Mouse (Mus musculus): Measurements from ENCODE around the gene Rpl13. TPM values are rescaled to one million over a fixed set of nuclear protein-coding genes. Genes with fewer than 3 reads are reported as not detected.
A peak's percentile ranks its signal among the peaks of the same experiment; 100 is the strongest.

Rpl13 gene
- polyA plus RNA-seq (2012; rRNA removed), result 834 and 1,155 TPM in 2 replicates

DNA sequence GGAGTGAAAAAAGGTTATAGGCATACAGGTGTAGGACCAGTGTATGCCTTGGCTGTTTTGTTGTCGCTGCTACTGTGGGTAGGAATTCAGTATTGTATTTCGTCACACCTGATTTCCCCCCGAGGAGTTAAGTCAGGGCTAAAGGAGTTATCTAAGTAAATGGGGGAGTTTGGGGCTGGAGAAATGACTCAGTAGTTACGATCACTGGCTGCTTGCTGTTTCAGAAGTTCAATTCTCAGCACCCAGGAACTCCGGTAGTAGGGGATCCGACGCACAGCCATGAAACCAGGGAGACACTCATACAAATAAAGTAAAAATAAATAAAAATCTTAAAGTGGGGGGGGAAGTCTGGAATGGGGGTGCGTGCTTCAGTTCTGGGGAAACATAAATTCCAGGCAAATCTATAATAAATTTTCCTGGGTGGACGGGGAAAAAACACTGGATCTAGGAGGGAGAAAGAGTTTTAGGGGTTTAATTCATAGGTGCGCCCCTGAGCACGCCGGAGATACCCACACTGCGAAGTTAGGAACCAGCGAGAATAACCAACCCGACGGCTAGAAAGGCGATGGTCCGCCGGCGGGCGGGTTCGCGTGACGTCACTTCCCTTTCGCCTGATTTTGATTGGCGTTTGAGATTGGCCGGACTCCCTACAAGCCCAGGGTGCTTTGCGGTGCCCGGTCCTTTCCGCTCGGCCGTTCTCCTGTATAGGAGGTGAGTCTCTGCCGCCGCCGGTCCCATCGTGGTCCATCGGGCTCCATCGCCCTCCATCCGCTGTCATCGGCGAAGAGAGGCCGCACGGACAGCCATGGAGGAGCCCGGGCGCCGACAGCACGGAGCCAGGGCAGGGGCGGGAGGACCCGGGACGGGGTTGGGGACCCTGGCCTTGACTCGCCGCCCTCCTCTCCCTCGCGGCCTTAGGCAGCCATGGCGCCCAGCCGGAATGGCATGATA lies at the start of gene Rpl13:
Gene Rpl13, plus strand, starts transcription at position 616 of the 951 bp plus-strand sequence.
- peaks cover 5% of the 10 kb centered on the region; the same call in 1 of the 2 replicates for H3K4me1 ChIP-seq (ENCODE audit: control insufficient read depth, insufficient read depth, low read length)
- peaks cover 2% of the 10 kb centered on the region; the same call in 1 of the 2 replicates for H3K36me3 ChIP-seq (ENCODE audit: control insufficient read depth, insufficient read depth, low read length)
- H3K4me3 ChIP-seq (ENCODE audit: control insufficient read depth, low read depth, low read length), result peak within 1 kb of the TSS; percentile 97
- no peaks in the 10 kb centered on the region for H3K27me3 ChIP-seq (ENCODE audit: control insufficient read depth, insufficient read depth, low read length)
- peak within 1 kb of the TSS; percentile 90 for H3K27ac ChIP-seq (ENCODE audit: control insufficient read depth, insufficient read depth, low read depth, low read length)
- no peak for TF ChIP-seq CTCF (IDR thresholded peaks at IDR 0.05; ENCODE audit: control insufficient read depth, insufficient read depth, insufficient replicate concordance, low read depth, low read length)
- TF ChIP-seq POLR2A (IDR thresholded peaks at IDR 0.05; ENCODE audit: control insufficient read depth, low read depth, low read length), result peak; percentile 99

- TF ChIP-seq CTCF (IDR thresholded peaks at IDR 0.05; ENCODE audit: control insufficient read depth, insufficient read depth, insufficient replicate concordance, low read depth, low read length) (no peak), POLR2A (IDR thresholded peaks at IDR 0.05; ENCODE audit: control insufficient read depth, low read depth, low read length) (no peak)
- peaks cover 6% of the 10 kb centered on the region for H3K4me1 ChIP-seq (ENCODE audit: control insufficient read depth, insufficient read depth, low read length)
- H3K36me3 ChIP-seq (ENCODE audit: control insufficient read depth, insufficient read depth, low read length), result no peaks in the 10 kb centered on the region
- H3K4me3 ChIP-seq (ENCODE audit: control insufficient read depth, low read depth, low read length), result no peak within 1 kb of the TSS
- H3K27me3 ChIP-seq (ENCODE audit: control insufficient read depth, insufficient read depth, low read length), result no peaks in the 10 kb centered on the region
- H3K27ac ChIP-seq (ENCODE audit: control insufficient read depth, insufficient read depth, low read depth, low read length), result no peak within 1 kb of the TSS
These were observed 39.4 kb upstream of the Rpl13 start, which contains the start of gene Spg7 for GRCm38 (mm10) chr8:123062721-123063120. Gene Spg7 (plus strand): TSS chr8:123062942.

- Histone ChIP-seq H3K4me3 (ENCODE audit: control insufficient read depth, low read depth, low read length) (peak overlapping the region; percentile 30), H3K4me1 (ENCODE audit: control insufficient read depth, insufficient read depth, low read length) (peaks cover 6% of the 10 kb centered on the region), H3K36me3 (ENCODE audit: control insufficient read depth, insufficient read depth, low read length) (no peaks in the 10 kb centered on the region; the same call in 1 of the 2 replicates), H3K27me3 (ENCODE audit: control insufficient read depth, insufficient read depth, low read length) (no peaks in the 10 kb centered on the region), H3K27ac (ENCODE audit: control insufficient read depth, insufficient read depth, low read depth, low read length) (no peak overlapping the region)
- TF ChIP-seq POLR2A (IDR thresholded peaks at IDR 0.05; ENCODE audit: control insufficient read depth, low read depth, low read length) (no peak), CTCF (IDR thresholded peaks at IDR 0.05; ENCODE audit: control insufficient read depth, insufficient read depth, insufficient replicate concordance, low read depth, low read length) (no peak)
These were observed 38.1 kb upstream of the Rpl13 start for GRCm38 (mm10) chr8:123064072-123064471.

DNA sequence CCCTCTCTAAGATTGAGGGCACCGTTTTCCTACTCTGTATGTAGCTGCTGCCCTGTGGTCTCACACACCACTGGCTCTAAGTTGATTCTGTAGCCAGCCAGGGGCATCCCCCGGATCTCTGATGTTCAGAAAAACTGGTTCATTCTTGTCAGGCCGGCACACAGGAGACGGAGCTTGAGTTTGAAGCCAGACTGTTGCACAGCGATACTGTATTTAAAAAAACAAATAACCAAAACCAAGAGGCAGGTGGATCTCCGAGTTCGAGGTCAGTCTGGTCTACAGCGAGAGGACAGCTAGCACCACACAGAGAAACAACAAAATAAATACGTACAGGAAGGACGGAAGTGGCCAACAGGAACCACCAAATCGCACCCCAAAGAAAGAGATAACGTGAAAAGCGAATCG lies 37.3 kb upstream of the Rpl13 start:
- TF ChIP-seq POLR2A (IDR thresholded peaks at IDR 0.05; ENCODE audit: control insufficient read depth, low read depth, low read length) (no peak), CTCF (IDR thresholded peaks at IDR 0.05; ENCODE audit: control insufficient read depth, insufficient read depth, insufficient replicate concordance, low read depth, low read length) (no peak)
- H3K36me3 ChIP-seq (ENCODE audit: control insufficient read depth, insufficient read depth, low read length), result no peaks in the 10 kb centered on the region; the same call in 1 of the 2 replicates

DNA sequence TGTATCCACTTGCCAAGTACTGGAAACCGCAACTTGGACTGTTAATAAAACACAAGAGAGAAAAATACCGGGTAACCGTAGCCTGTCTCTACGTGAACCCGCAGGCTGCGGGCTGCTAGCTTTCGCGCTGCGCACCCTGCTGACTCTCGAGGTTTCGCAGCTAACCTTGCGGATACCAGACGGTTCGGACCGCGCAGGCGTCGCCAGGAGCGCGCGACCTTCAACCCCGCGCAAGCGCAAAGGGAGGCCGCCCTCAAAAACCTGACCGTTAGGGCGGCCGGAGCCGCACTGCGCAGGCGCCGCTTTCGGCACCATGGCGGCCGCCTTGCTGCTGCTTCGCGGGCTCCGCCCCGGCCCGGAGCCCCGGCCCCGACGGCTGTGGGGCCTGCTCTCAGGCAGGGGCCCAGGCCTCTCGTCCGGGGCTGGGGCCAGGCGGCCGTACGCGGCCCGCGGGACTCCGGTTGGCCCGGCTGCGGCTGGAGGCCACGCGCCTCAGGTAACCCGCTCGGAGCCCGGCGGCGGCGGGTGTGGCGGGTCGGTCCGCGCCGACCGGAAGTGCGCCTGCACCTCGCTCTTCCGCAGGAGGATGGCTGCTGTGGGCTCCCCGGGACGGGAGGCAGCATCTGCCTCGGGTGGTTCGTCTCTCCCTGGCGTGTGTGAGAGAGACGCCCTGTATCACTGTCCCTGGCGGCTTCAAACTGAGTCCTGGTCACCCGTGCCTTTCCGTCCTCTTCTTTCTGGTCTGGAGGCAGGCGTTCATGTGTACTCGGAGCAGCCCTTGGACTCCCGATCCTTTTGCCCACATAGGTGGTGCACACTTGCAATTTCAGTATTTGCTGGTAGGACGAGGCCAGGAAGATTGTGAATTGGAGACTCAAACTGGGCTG lies 36.7 kb upstream of the Rpl13 start:
- peaks cover 1% of the 10 kb centered on the region for H3K36me3 ChIP-seq (ENCODE audit: control insufficient read depth, insufficient read depth, low read length)
- TF ChIP-seq CTCF (IDR thresholded peaks at IDR 0.05; ENCODE audit: control insufficient read depth, insufficient read depth, insufficient replicate concordance, low read depth, low read length), result no peak
- peak; percentile 97 for TF ChIP-seq POLR2A (IDR thresholded peaks at IDR 0.05; ENCODE audit: control insufficient read depth, low read depth, low read length)
- peak overlapping the region; percentile 86 for H3K4me3 ChIP-seq (ENCODE audit: control insufficient read depth, low read depth, low read length)
- peaks cover 6% of the 10 kb centered on the region for H3K4me1 ChIP-seq (ENCODE audit: control insufficient read depth, insufficient read depth, low read length)
- peak overlapping the region; percentile 84 for H3K27ac ChIP-seq (ENCODE audit: control insufficient read depth, insufficient read depth, low read depth, low read length)
- no peaks in the 10 kb centered on the region for H3K27me3 ChIP-seq (ENCODE audit: control insufficient read depth, insufficient read depth, low read length)

More for the DNA sequence above, 37.3 kb upstream of the Rpl13 start:
- Histone ChIP-seq H3K27ac (ENCODE audit: control insufficient read depth, insufficient read depth, low read depth, low read length) (peak overlapping the region; percentile 69), H3K4me1 (ENCODE audit: control insufficient read depth, insufficient read depth, low read length) (peaks cover 6% of the 10 kb centered on the region), H3K27me3 (ENCODE audit: control insufficient read depth, insufficient read depth, low read length) (no peaks in the 10 kb centered on the region), H3K4me3 (ENCODE audit: control insufficient read depth, low read depth, low read length) (peak overlapping the region; percentile 86)

- H3K4me3 ChIP-seq (ENCODE audit: control insufficient read depth, low read depth, low read length), result peak overlapping the region; percentile 86
- H3K4me1 ChIP-seq (ENCODE audit: control insufficient read depth, insufficient read depth, low read length), result peaks cover 6% of the 10 kb centered on the region
- peak overlapping the region; percentile 84 for H3K27ac ChIP-seq (ENCODE audit: control insufficient read depth, insufficient read depth, low read depth, low read length)
- no peaks in the 10 kb centered on the region for H3K27me3 ChIP-seq (ENCODE audit: control insufficient read depth, insufficient read depth, low read length)
- TF ChIP-seq POLR2A (IDR thresholded peaks at IDR 0.05; ENCODE audit: control insufficient read depth, low read depth, low read length), result no peak
- TF ChIP-seq CTCF (IDR thresholded peaks at IDR 0.05; ENCODE audit: control insufficient read depth, insufficient read depth, insufficient replicate concordance, low read depth, low read length), result no peak
- H3K36me3 ChIP-seq (ENCODE audit: control insufficient read depth, insufficient read depth, low read length), result peaks cover 1% of the 10 kb centered on the region
These were observed 36.0 kb upstream of the Rpl13 start for GRCm38 (mm10) chr8:123066101-123066683.
